Mouse (Mus musculus) spleen, postnatal 36 days (tissue): Measurements from ENCODE around the gene Cd7.
"Not testable (repeated sequence)": the region's sequence is repeated elsewhere in the genome, so short reads cannot be mapped to it uniquely, and the experiment has no call there.

Experiments
- DNase-seq, 2 experiments: peaks; one replicate each; pipeline ENCODE4 v3.0.0; 2022; ENCODE audit warnings: low spot score in 2 of 2, mixed read lengths in 1 of 2

Gene Cd7

GRCm38 (mm10) chr11:121047826-121048399 is 8.7 kb upstream of the Cd7 start:
- DNase-seq = no peak

DNA sequence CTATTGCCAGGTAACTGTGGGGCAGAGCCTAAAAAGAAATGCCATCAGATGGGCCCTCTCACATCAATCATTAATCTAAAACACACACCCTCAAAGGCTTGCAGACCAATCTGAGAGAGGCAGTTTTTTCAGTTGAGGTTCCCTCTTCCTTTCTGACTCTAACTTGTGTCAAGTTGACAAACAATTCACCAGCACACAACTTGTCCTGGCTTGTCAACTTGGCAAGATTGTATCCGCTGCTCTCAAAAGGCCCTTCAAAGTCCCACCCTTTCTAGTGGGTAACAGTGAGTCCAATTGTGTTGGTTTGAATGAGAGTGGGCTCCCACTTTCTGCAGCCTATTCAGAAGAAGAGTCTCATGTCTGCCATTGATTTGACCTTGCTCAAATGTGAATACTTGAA is 6.1 kb upstream of the Cd7 start:
- no peak for DNase-seq

DNA sequence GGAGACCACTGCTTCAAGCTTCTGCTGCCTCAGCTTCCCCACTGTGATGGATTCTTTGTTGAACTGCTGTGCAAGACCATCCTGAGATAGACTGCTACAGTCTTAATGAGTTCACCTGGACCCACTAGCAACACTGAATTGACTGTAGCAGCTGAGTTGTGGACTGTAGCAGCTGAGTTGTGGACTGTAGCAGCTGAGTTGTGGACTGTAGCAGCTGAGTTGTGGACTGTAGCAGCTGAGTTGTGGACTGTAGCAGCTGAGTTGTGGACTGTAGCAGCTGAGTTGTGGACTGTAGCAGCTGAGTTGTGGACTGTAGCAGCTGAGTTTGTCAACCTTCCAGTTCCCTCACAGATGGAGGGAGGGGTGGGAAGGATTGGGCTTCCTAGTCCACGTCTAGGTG is 3.8 kb upstream of the Cd7 start:
- not testable (repeated sequence) for DNase-seq

GRCm38 (mm10) chr11:121042480-121042879 is 3.3 kb upstream of the Cd7 start:
- DNase-seq = no peak

GRCm38 (mm10) chr11:121041636-121042035 is 2.4 kb upstream of the Cd7 start:
- DNase-seq = no peak

- DNase-seq = peak; percentile 50 to 62
These were observed 2.0 kb upstream of the Cd7 start for GRCm38 (mm10) chr11:121041212-121041611.

DNA sequence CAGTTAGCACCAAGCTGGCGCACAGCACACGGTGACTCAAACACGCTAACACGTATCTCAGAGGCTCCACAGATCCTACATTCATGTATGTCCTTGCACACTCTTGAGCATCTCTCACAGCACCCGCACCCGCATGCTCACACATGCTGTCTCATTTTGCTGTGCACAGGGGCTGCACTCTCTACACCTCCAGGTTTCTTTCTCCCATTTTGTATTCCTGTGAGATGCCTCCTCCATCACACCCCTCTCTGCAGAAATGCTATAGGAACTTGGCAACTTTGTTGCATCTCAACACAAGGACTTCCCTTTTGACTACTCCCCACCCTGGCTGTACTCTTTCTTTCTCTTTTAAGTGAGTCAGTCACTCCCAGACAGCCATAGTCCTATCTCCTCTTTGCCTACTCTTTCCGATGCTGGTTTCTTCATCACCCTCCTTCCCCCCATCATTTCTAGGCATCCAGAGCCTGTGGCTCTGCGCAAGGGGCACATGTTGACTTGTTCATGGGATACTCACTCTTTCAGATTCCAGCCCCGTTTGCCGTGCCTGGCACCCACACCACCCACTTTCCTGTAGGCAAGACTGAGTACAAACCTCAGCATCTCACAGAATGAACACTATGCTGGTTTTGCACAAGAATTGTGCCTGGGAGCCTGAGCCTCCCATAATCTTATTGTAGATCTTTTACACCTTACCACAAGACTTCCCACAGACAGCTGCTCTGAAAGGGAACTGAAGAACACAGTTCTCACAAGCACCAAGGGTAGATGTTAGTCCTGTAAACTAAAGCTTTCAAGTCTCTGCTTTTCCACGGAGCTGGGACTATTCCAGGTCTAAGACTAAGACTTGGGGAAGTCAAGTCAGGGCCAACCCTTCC is 615 bp downstream of the Cd7 start:
- DNase-seq = no peak

- DNase-seq = no peak
These were observed 6.1 kb downstream of the Cd7 start for GRCm38 (mm10) chr11:121033118-121033517.

DNA sequence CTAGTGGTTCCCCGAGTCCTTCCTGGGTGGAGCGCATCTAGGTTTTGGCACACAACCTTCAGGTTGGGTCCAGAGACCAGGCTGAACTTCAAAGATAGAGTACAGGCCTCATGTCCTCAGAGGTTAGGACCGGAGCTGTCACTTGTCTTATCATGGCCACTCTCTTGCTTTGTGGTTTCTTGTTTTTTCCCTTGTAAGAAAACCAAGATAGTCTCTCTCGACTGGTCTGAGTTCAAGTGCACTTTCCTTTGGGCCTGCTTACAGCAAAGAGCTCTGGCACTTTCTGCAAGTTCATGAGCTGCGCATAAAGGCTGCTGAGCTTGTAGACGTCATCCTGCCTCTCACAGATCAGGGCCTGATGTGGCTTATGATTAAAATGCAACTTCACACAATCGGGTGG is 12.0 kb downstream of the Cd7 start:
- DNase-seq = no peak

GRCm38 (mm10) chr11:121024163-121024562 is 15.1 kb downstream of the Cd7 start:
- no peak for DNase-seq

GRCm38 (mm10) chr11:121019501-121019900 is 19.7 kb downstream of the Cd7 start:
- DNase-seq = peak in 1 of 2 experiments; percentile 16

DNA sequence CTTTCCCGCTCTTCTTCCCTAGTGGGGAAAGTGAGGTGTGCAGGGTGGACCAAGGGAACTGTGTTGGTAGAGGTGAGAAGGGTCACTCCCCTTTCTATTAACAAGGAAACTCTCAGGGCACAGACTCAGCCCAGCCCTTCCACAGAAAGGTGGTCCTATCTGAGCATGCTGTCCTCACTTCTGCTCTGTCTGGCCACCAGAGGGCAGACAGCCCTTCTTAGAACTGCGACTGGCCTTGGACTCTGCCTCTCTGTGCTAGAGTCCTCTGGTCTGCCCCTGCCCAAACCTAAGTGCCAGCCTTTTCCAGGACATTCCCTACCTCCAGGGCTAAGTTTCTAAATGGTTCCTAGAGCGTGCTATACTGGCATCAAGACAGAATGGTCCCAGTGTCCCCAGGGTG is 21.5 kb downstream of the Cd7 start:
- DNase-seq = peak; percentile 42 to 45

DNA sequence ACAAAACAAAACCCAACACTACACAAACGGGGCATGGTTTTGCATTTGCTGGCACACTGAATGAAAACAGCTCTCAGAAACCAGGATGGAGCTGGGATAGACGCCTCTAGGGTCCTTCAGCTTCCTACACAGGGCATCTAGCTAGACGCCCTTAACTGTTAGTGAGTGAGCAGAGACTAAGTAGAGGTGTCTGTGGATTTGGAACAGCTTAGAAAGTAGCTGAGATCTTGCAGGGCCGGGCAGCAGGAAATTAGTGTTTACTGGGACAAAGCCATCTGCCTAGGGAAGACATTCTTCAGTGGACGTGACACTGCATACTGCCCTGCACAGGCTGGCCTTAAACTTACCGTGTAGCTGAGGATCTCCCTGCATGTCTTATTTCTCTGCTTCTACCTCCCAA is 23.7 kb downstream of the Cd7 start:
- no peak for DNase-seq

DNA sequence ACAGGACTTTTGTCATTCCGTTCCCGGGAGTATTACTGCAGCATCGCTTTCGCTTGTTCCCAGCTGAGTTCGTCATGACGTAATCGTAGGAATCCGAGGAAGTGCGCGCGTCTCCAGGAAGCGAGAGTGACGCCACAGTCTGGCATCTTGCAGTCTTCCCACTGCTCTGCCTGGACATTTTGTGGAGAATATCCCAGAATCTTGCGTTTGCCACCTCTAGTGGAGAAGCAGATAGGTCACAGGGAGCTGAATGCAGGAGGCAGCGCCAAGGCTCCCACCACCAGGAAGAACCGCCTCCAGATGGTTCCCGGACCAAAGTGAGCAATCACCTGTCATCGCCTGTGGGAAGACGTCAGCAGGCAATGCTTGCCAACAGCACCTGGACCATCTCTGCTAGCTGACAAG is 24.3 kb downstream of the Cd7 start:
- DNase-seq = no peak

DNA sequence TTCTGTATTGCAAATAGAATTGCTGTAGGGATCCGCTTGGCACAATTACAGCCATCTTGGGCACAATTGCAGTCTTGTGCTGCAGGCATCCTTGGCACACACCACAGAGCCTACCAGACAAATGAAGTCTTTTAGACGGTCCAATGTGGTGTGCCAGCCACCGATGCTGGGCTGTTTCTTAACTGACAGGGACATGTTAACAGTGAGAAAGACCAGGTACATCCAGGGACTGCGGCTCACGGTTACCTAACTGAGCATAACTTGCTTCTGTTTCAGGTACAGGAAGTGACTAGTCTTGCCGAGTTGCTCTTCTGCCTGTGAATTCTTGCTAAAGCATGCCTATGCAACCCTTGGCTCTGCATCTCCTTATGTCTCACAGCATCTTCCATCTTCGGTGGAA is 25.6 kb downstream of the Cd7 start:
- DNase-seq = no peak

GRCm38 (mm10) chr11:121010044-121010755 is 29.0 kb downstream of the Cd7 start:
- no peak for DNase-seq

GRCm38 (mm10) chr11:121006184-121006583 is 33.0 kb downstream of the Cd7 start:
- no peak for DNase-seq

DNA sequence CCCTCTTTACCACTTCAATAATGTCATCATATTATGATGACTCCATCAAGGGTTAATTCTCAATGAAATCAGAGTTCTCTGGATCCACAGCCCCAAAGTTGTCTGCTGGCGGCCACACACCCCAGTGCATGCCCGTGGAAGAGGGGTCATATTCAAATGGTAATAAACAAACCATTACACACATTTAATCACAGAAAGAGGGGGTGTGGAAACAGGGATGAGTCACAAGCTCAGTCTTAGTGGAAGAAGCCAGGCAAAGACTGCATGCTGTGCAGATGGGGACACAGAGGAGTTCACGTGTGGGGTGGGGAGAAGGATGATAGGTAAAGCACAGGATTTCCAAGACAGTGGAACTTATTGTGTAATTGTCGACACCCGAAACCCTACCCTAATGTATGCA is 34.9 kb downstream of the Cd7 start:
- no peak for DNase-seq

- no peak for DNase-seq
These were observed 37.3 kb downstream of the Cd7 start for GRCm38 (mm10) chr11:121001966-121002365.

- no peak for DNase-seq
These were observed 44.5 kb downstream of the Cd7 start for GRCm38 (mm10) chr11:120994741-120995140.

DNA sequence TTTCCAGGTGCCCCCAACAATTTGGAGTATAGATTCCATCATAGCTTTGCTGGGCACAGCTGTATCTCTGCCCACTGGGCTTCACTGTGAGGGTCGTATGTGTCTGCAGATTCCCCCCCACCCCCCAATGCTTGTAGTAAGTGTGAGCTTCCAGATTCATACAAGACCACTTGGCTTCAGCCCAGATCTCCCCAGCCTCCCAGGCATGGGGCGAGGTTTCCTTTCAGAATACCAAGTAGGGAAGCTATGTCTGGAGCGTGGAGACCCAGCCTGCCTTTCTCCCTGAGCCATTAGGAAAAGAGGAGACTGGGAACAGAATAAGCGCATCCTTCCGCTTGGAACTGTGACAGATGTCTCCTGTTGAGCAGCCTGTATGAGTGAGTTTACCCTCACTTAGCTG is 45.6 kb downstream of the Cd7 start:
- DNase-seq = no peak

DNA sequence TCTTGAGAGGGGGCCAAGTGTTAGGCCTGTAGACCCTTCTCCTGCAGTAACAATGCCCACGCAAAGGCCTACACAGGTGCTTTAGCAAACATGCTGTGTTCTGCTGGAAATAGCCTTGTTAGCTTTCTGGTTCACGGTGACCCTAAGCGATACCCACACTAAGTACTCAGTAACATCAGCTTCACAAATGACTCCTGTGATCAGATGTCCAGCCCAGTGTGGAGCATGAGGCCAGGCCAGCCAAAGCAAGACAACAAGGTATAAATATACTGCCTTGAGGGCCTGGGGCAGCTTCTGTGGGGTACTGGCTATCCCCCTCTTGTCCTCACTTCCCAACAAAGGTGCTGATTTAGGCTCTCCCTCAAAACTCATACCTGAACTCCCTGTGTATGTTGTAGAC is 46.1 kb downstream of the Cd7 start:
- no peak for DNase-seq

GRCm38 (mm10) chr11:120991791-120992190 is 47.4 kb downstream of the Cd7 start:
- no peak for DNase-seq
